Comparison of ENCODE assay signal across 11 mouse cellular contexts in genomic region chr3:69479937-69480336, GRCm38 (mm10).
DNase-seq lines count a peak whose midpoint lies in the region; ATAC-seq lines count a peak whose summit lies in the region.
"Had no signal": no experiment of that assay in that cellular context is flagged by ENCODE, and none has a peak within 500 bp of the region (broad histone marks: within the 10 kb centered on the region; RNA-seq: fewer than 3 reads in every experiment).

No protein-coding gene starts in this region.

- H3K36me3 ChIP-seq in heart, embryonic 10.5 days = no peaks in the 10 kb centered on the region
- no peaks in the 10 kb centered on the region for H3K36me3 ChIP-seq in heart, embryonic 14.5 days (ENCODE audit: control insufficient read depth, insufficient read depth, low read length)
- H3K36me3 ChIP-seq: limb, embryonic 13.5 days; midbrain, embryonic 12.5 days had no signal

- ATAC-seq in heart, embryonic 14.5 days (ENCODE audit: insufficient number of reproducible peaks, insufficient read depth, low FRiP score, low read depth) = 0 out of 2 replicates have a peak, but pooled peaks have one; percentile 42
- ATAC-seq in erythroblast, adult 5-6 weeks (replicated peaks; ENCODE audit: low FRiP score, poor library complexity, severe bottlenecking) = no peak

- H3K9ac ChIP-seq in heart, embryonic 14.5 days (ENCODE audit: low read length) = no peak overlapping the region
- H3K9ac ChIP-seq: limb, embryonic 13.5 days; midbrain, embryonic 12.5 days had no signal

- no peak overlapping the region for H3K4me3 ChIP-seq in heart, embryonic 10.5 days
- H3K4me3 ChIP-seq in heart, embryonic 14.5 days (ENCODE audit: control insufficient read depth in 1 of 2, insufficient read depth in 1 of 2, low read depth in 1 of 2, low read length in 2 of 2) = no peak overlapping the region
- H3K4me3 ChIP-seq: limb, embryonic 13.5 days; midbrain, embryonic 12.5 days had no signal

- peak; percentile 92 for DNase-seq in heart, adult 11 months
- no peak for DNase-seq in heart, embryonic 10.5 days (ENCODE audit: low spot score)
- DNase-seq in retina, postnatal 1 day = peak; percentile 27
- no peak for DNase-seq in retina, embryonic 14.5 days (ENCODE audit: low spot score)
- no peak for DNase-seq in ovary, postnatal 14 days (ENCODE audit: low spot score)
- DNase-seq: right cerebral cortex, postnatal 14 days; thymus, postnatal 25 days had no signal

- no peaks in the 10 kb centered on the region for H3K9me3 ChIP-seq in heart, embryonic 10.5 days
- no peaks in the 10 kb centered on the region for H3K9me3 ChIP-seq in heart, embryonic 14.5 days (ENCODE audit: control insufficient read depth, low read length)
- H3K9me3 ChIP-seq: limb, embryonic 13.5 days; midbrain, embryonic 12.5 days had no signal

- no peak overlapping the region for H3K27ac ChIP-seq in heart, embryonic 10.5 days
- 0 out of 4 replicates have a peak overlapping the region, but pooled peaks of 1 of the 2 experiments have one; percentile 30 for H3K27ac ChIP-seq in heart, embryonic 14.5 days (replicated peaks in 1 of 2; ENCODE audit: control insufficient read depth in 1 of 2, insufficient read depth in 1 of 2, low read depth in 2 of 2, low read length in 2 of 2)
- H3K27ac ChIP-seq: limb, embryonic 13.5 days; midbrain, embryonic 12.5 days had no signal

- no peak overlapping the region for H3K4me2 ChIP-seq in heart, embryonic 14.5 days (ENCODE audit: low read length)
- H3K4me2 ChIP-seq: limb, embryonic 13.5 days; midbrain, embryonic 12.5 days had no signal

- WGBS in heart, embryonic 10.5 days = 74% methylated on average over 3 of the region's 3 CpGs
- WGBS in heart, embryonic 14.5 days = 26% methylated on average over 3 of the region's 3 CpGs

- H3K4me1 ChIP-seq in heart, embryonic 10.5 days = peaks cover 8% of the 10 kb centered on the region
- peaks cover 4 to 18% of the 10 kb centered on the region in 2 experiments for H3K4me1 ChIP-seq in heart, embryonic 14.5 days (ENCODE audit: control insufficient read depth in 2 of 2, insufficient read depth in 2 of 2, low read length in 2 of 2)

- no peaks in the 10 kb centered on the region for H3K27me3 ChIP-seq in heart, embryonic 10.5 days (ENCODE audit: insufficient read depth, poor library complexity, severe bottlenecking)
- H3K27me3 ChIP-seq in heart, embryonic 14.5 days (ENCODE audit: control insufficient read depth, insufficient read depth, low read length) = no peaks in the 10 kb centered on the region
- H3K27me3 ChIP-seq: midbrain, embryonic 12.5 days had no signal

Comparison
In these comparisons a context has a peak if more than half of its experiments do, and no peak if none do; other contexts are left out.
1. DNase-seq: peak in heart, adult 11 months (single experiment) and retina, postnatal 1 day (single experiment); none in heart, embryonic 10.5 days (single experiment), retina, embryonic 14.5 days (single experiment) and ovary, postnatal 14 days (single experiment).